Mouse (Mus musculus): Measurements from ENCODE around the gene Col4a3. TPM values are rescaled to one million over a fixed set of nuclear protein-coding genes. Genes with fewer than 3 reads are reported as not detected.

Col4a3 gene
- polyA plus RNA-seq (2011; ENCODE audit: insufficient read depth, insufficient read length, low read depth, missing spikeins), result 0.08 TPM in 1 of 2 replicates, not detected in the other

DNA sequence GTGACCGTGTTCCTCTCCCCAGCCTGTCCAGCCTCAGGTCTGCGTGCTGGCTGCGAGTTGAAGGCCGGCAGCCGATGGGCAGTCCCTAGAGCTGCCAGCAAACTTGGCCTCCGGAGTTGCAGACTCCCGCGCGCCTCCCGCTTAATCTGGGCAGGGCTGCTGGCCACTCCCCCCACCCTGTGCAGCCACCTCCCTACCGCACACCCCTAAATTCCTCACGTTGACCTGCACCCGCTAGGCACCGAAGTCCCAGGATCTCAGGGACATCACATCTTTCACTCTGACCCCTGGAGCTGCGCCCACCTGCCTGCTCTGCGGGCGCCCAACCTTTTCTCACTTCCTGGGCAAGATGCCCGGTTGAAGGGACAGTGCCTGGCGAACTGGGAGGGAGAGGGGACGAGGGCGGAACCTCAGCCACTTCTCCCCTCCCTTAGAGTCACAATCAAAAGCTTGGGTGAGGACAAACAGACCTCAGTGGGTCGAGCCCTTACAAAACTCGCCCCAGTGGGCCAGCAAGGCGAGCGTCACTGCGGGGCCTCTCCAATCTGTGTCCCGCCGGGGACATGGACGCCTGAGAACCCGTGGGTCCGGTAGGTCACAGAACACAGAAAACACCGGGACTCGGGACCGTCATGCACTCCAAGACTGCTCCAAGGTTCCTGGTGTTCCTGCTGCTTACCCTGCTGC is at the start of gene Col4a3, which contains the start of gene Col4a4:
Gene Col4a3 (plus strand): TSS at position 209 of the 687 bp plus-strand sequence.
Gene Col4a4 (minus strand): TSS at position 137 of the 687 bp plus-strand sequence.
- Histone ChIP-seq H3K27ac (ENCODE audit: insufficient read depth, low read length) (no peak within 1 kb of the TSS), H3K9ac (ENCODE audit: low read depth, poor library complexity, severe bottlenecking) (peak within 1 kb of the TSS; percentile 26; the same call in 1 of the 2 replicates), H3K4me3 (ENCODE audit: low read depth, low read length) (peak within 1 kb of the TSS; percentile 60), H3K36me3 (ENCODE audit: control insufficient read depth, insufficient read depth, low read length, poor library complexity, severe bottlenecking) (no peaks in the 10 kb centered on the region), H3K27me3 (ENCODE audit: control insufficient read depth, insufficient read depth, low read length, poor library complexity, severe bottlenecking) (no peaks in the 10 kb centered on the region; the same call in 1 of the 2 replicates), H3K4me1 (ENCODE audit: control insufficient read depth, insufficient read depth, low read length) (no peaks in the 10 kb centered on the region), H3K9me3 (replicated peaks; ENCODE audit: control insufficient read depth, insufficient read depth, low read length, poor library complexity, severe bottlenecking) (no peaks in the 10 kb centered on the region)
- no peak for TF ChIP-seq CTCF (IDR thresholded peaks at IDR 0.05; ENCODE audit: low read depth, low read length)
- TF ChIP-seq POLR2A (IDR thresholded peaks at IDR 0.05; ENCODE audit: insufficient read depth, low read length), result no peak

DNA sequence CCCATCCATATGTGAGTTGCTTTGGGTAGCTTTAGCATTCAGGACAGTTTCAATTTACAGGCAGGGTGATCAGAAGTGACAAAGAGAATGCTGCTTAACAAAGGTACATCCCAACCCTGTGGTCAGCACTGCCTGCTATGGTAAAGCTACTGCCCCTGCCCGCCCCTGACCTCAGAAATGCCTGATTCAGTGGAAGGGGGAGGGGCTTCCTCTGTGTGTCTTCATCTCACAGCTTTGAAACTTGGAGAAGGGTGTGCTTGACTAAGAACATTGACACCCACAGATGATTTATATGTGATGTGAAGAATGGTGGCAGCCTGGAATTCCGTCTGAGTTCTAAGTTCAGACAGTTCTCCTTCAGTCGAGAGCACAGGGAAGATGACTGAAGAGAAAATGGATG is 48.9 kb upstream of the Col4a3 start:
- Histone ChIP-seq H3K36me3 (ENCODE audit: control insufficient read depth, insufficient read depth, low read length, poor library complexity, severe bottlenecking) (no peaks in the 10 kb centered on the region), H3K4me1 (ENCODE audit: control insufficient read depth, insufficient read depth, low read length) (no peaks in the 10 kb centered on the region)

DNA sequence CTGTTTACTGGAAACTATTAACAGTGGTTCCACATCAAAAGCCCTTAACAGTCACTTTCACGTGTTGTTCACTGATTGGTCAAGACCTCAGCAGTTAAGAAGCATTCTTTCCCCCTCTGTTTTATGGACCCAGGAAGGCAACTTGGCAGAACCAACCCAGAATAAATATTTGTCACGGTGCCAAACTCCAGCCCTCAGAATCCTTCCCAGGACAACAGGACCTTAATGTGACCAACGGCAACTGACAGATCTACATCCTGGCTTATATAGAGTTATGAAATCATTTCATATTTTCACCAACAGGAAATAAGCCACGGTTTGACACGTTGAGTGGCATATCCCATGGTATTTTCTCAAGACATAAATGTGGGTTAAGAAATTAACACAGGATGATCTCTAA is 46.7 kb upstream of the Col4a3 start:
- Histone ChIP-seq H3K27ac (ENCODE audit: insufficient read depth, low read length) (no peak overlapping the region), H3K27me3 (ENCODE audit: control insufficient read depth, insufficient read depth, low read length, poor library complexity, severe bottlenecking) (no peaks in the 10 kb centered on the region), H3K9ac (ENCODE audit: low read depth, poor library complexity, severe bottlenecking) (no peak overlapping the region), H3K9me3 (replicated peaks; ENCODE audit: control insufficient read depth, insufficient read depth, low read length, poor library complexity, severe bottlenecking) (no peaks in the 10 kb centered on the region), H3K4me3 (ENCODE audit: low read depth, low read length) (no peak overlapping the region), H3K36me3 (ENCODE audit: control insufficient read depth, insufficient read depth, low read length, poor library complexity, severe bottlenecking) (no peaks in the 10 kb centered on the region), H3K4me1 (ENCODE audit: control insufficient read depth, insufficient read depth, low read length) (no peaks in the 10 kb centered on the region)
- TF ChIP-seq POLR2A (IDR thresholded peaks at IDR 0.05; ENCODE audit: insufficient read depth, low read length) (no peak), EP300 (IDR thresholded peaks at IDR 0.05; ENCODE audit: insufficient read depth, low read depth, low read length) (no peak), CTCF (IDR thresholded peaks at IDR 0.05; ENCODE audit: low read depth, low read length) (no peak)

More for the DNA sequence above, 48.9 kb upstream of the Col4a3 start:
- no peak overlapping the region for H3K27ac ChIP-seq (ENCODE audit: insufficient read depth, low read length)
- no peak for TF ChIP-seq POLR2A (IDR thresholded peaks at IDR 0.05; ENCODE audit: insufficient read depth, low read length)
- TF ChIP-seq EP300 (IDR thresholded peaks at IDR 0.05; ENCODE audit: insufficient read depth, low read depth, low read length), result no peak
- TF ChIP-seq CTCF (IDR thresholded peaks at IDR 0.05; ENCODE audit: low read depth, low read length), result no peak
- no peaks in the 10 kb centered on the region for H3K27me3 ChIP-seq (ENCODE audit: control insufficient read depth, insufficient read depth, low read length, poor library complexity, severe bottlenecking)
- H3K4me3 ChIP-seq (ENCODE audit: low read depth, low read length), result no peak overlapping the region
- no peak overlapping the region for H3K9ac ChIP-seq (ENCODE audit: low read depth, poor library complexity, severe bottlenecking)
- H3K9me3 ChIP-seq (replicated peaks; ENCODE audit: control insufficient read depth, insufficient read depth, low read length, poor library complexity, severe bottlenecking), result no peaks in the 10 kb centered on the region

DNA sequence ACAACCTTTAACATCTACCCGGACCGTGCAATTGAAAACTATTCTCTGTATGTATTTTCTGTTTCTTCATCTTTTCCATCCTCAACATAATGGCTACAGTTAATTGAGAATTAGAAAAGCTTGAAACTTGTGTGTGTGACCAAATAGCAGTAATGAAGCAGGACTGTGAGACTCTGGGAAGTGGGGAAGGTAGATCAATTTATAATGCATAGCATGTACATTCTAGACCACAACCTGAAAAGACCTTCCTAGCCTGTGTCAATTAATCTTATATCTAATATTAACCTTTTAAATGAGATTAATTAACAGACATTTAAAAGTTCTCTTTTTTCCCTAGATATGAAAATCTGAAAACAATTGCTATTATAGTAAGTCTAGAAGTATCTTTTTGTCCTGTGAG is 42.8 kb upstream of the Col4a3 start:
- Histone ChIP-seq H3K4me3 (ENCODE audit: low read depth, low read length) (no peak overlapping the region), H3K4me1 (ENCODE audit: control insufficient read depth, insufficient read depth, low read length) (no peaks in the 10 kb centered on the region), H3K9ac (ENCODE audit: low read depth, poor library complexity, severe bottlenecking) (no peak overlapping the region), H3K9me3 (replicated peaks; ENCODE audit: control insufficient read depth, insufficient read depth, low read length, poor library complexity, severe bottlenecking) (no peaks in the 10 kb centered on the region), H3K27ac (ENCODE audit: insufficient read depth, low read length) (no peak overlapping the region), H3K36me3 (ENCODE audit: control insufficient read depth, insufficient read depth, low read length, poor library complexity, severe bottlenecking) (no peaks in the 10 kb centered on the region), H3K27me3 (ENCODE audit: control insufficient read depth, insufficient read depth, low read length, poor library complexity, severe bottlenecking) (no peaks in the 10 kb centered on the region)
- TF ChIP-seq POLR2A (IDR thresholded peaks at IDR 0.05; ENCODE audit: insufficient read depth, low read length), result no peak
- no peak for TF ChIP-seq EP300 (IDR thresholded peaks at IDR 0.05; ENCODE audit: insufficient read depth, low read depth, low read length)
- no peak for TF ChIP-seq CTCF (IDR thresholded peaks at IDR 0.05; ENCODE audit: low read depth, low read length)

DNA sequence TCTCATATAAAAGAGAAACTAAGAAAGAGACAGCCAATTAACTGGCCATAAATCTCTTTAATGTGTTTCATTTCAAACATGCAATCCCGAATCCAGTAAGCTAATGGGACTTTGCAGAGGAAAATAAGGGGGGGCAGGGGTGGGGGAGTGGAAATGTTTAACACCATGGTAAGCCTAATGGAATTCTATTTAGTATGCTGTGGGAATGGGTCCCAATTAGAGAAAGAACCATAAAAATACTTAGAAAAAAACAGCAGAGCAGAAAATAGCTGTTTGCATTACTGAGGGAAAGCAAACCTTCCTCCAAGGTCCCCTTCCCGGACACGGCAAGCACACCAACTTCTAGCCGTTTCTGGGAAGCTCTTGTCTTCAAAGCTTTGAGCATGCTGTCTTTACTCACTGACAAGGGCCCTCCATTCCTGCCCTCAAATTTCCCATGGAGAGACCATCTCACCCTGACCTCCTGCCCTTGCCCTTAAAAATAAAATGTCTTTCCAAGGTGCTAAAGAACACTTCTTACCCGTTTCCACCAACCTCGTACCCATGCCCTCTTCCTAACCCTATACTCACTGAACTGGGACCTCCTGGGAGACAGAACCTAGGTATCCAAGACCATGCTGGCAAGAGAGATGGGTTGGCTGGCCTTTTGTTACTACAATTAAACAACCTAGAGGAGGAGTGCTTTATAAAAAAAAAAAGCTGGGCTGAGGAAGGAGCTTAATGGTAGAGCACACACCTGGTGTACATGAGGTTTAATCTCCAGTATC is 42.1 kb upstream of the Col4a3 start:
- Histone ChIP-seq H3K4me3 (ENCODE audit: low read depth, low read length) (no peak overlapping the region), H3K27ac (ENCODE audit: insufficient read depth, low read length) (no peak overlapping the region), H3K36me3 (ENCODE audit: control insufficient read depth, insufficient read depth, low read length, poor library complexity, severe bottlenecking) (no peaks in the 10 kb centered on the region), H3K4me1 (ENCODE audit: control insufficient read depth, insufficient read depth, low read length) (no peaks in the 10 kb centered on the region), H3K27me3 (ENCODE audit: control insufficient read depth, insufficient read depth, low read length, poor library complexity, severe bottlenecking) (no peaks in the 10 kb centered on the region), H3K9ac (ENCODE audit: low read depth, poor library complexity, severe bottlenecking) (no peak overlapping the region), H3K9me3 (replicated peaks; ENCODE audit: control insufficient read depth, insufficient read depth, low read length, poor library complexity, severe bottlenecking) (no peaks in the 10 kb centered on the region)
- TF ChIP-seq EP300 (IDR thresholded peaks at IDR 0.05; ENCODE audit: insufficient read depth, low read depth, low read length) (no peak), CTCF (IDR thresholded peaks at IDR 0.05; ENCODE audit: low read depth, low read length) (no peak), POLR2A (IDR thresholded peaks at IDR 0.05; ENCODE audit: insufficient read depth, low read length) (no peak)
